Mouse (Mus musculus): Measurements from ENCODE around the gene Robo2. TPM values are rescaled to one million over a fixed set of nuclear protein-coding genes. Genes with fewer than 3 reads are reported as not detected.

The Robo2 gene
- polyA plus RNA-seq, 2 experiments: 2.5 to 3.4 TPM

GRCm38 (mm10) chr16:74448025-74448424, 36.4 kb upstream of the Robo2 start:
- Histone ChIP-seq H3K9ac (replicated peaks) (no peak overlapping the region), H3K4me3 (ENCODE audit: insufficient read depth in 1 of 2, low read depth in 2 of 2, low read length in 2 of 2) (no peak overlapping the region), H3K4me2 (ENCODE audit: low read depth) (no peak overlapping the region), H3K4me1 (replicated peaks; ENCODE audit: control insufficient read depth in 2 of 2, insufficient read depth in 2 of 2, low read length in 1 of 2) (no peaks in the 10 kb centered on the region), H3K36me3 (replicated peaks; ENCODE audit: control insufficient read depth, insufficient read depth, low read depth) (no peaks in the 10 kb centered on the region), H3K9me3 (ENCODE audit: control insufficient read depth, low read length) (no peaks in the 10 kb centered on the region), H3K27ac (no peak overlapping the region), H3K27me3 (ENCODE audit: control insufficient read depth, insufficient read depth, low read length) (no peaks in the 10 kb centered on the region)
- WGBS (ENCODE audit: insufficient replicate concordance): 79% methylated on average over 4 of the region's 4 CpGs
- DNase-seq (ENCODE audit: low read depth in 3 of 3, low spot score in 3 of 3): no peak
- no peak for TF ChIP-seq EP300 (IDR thresholded peaks at IDR 0.05; ENCODE audit: low read depth)
- no peak for TF ChIP-seq CTCF (IDR thresholded peaks at IDR 0.05; ENCODE audit: low read depth)
- no peak for ATAC-seq (ENCODE audit: insufficient read depth)

- Histone ChIP-seq H3K4me1 (replicated peaks; ENCODE audit: control insufficient read depth in 2 of 2, insufficient read depth in 2 of 2, low read length in 1 of 2) (no peaks in the 10 kb centered on the region), H3K36me3 (replicated peaks; ENCODE audit: control insufficient read depth, insufficient read depth, low read depth) (no peaks in the 10 kb centered on the region), H3K9ac (replicated peaks) (no peak overlapping the region), H3K9me3 (ENCODE audit: control insufficient read depth, low read length) (no peaks in the 10 kb centered on the region), H3K27me3 (ENCODE audit: control insufficient read depth, insufficient read depth, low read length) (no peaks in the 10 kb centered on the region), H3K27ac (no peak overlapping the region), H3K4me2 (ENCODE audit: low read depth) (no peak overlapping the region), H3K4me3 (ENCODE audit: insufficient read depth in 1 of 2, low read depth in 2 of 2, low read length in 2 of 2) (no peak overlapping the region)
- ATAC-seq (ENCODE audit: insufficient read depth) (no peak), DNase-seq (ENCODE audit: low read depth in 3 of 3, low spot score in 3 of 3) (no peak)
- whole genome bisulfite sequencing (ENCODE audit: insufficient replicate concordance): 39% methylated on average over 2 of the region's 2 CpGs
- no peak for TF ChIP-seq EP300 (IDR thresholded peaks at IDR 0.05; ENCODE audit: low read depth)
- TF ChIP-seq CTCF (IDR thresholded peaks at IDR 0.05; ENCODE audit: low read depth): no peak
Observed at GRCm38 (mm10) chr16:74427071-74427470, 15.4 kb upstream of the Robo2 start.

- 61% methylated on average over 2 of the region's 2 CpGs for WGBS (ENCODE audit: insufficient replicate concordance)
- Histone ChIP-seq H3K9me3 (ENCODE audit: control insufficient read depth, low read length) (no peaks in the 10 kb centered on the region), H3K9ac (replicated peaks) (no peak overlapping the region), H3K27ac (no peak overlapping the region), H3K4me2 (ENCODE audit: low read depth) (no peak overlapping the region), H3K27me3 (ENCODE audit: control insufficient read depth, insufficient read depth, low read length) (no peaks in the 10 kb centered on the region), H3K4me3 (ENCODE audit: insufficient read depth in 1 of 2, low read depth in 2 of 2, low read length in 2 of 2) (no peak overlapping the region), H3K4me1 (replicated peaks; ENCODE audit: control insufficient read depth in 2 of 2, insufficient read depth in 2 of 2, low read length in 1 of 2) (no peaks in the 10 kb centered on the region), H3K36me3 (replicated peaks; ENCODE audit: control insufficient read depth, insufficient read depth, low read depth) (no peaks in the 10 kb centered on the region)
- ATAC-seq (ENCODE audit: insufficient read depth): no peak
- TF ChIP-seq EP300 (IDR thresholded peaks at IDR 0.05; ENCODE audit: low read depth): no peak
- no peak for TF ChIP-seq CTCF (IDR thresholded peaks at IDR 0.05; ENCODE audit: low read depth)
- DNase-seq (ENCODE audit: low read depth in 3 of 3, low spot score in 3 of 3): no peak
Observed at GRCm38 (mm10) chr16:74420324-74420723, 8.7 kb upstream of the Robo2 start.

GRCm38 (mm10) chr16:74412471-74413291, 1.1 kb upstream of the Robo2 start:
- Histone ChIP-seq H3K9me3 (ENCODE audit: control insufficient read depth, low read length) (no peaks in the 10 kb centered on the region), H3K4me2 (ENCODE audit: low read depth) (peak overlapping the region; percentile 38), H3K27me3 (ENCODE audit: control insufficient read depth, insufficient read depth, low read length) (peaks cover 19% of the 10 kb centered on the region), H3K27ac (no peak overlapping the region), H3K36me3 (replicated peaks; ENCODE audit: control insufficient read depth, insufficient read depth, low read depth) (no peaks in the 10 kb centered on the region), H3K4me3 (ENCODE audit: insufficient read depth in 1 of 2, low read depth in 2 of 2, low read length in 2 of 2) (peak overlapping the region in 1 of 2 experiments; percentile 37; a peak in 1 of 4 replicates), H3K9ac (replicated peaks) (no peak overlapping the region), H3K4me1 (replicated peaks; ENCODE audit: control insufficient read depth in 2 of 2, insufficient read depth in 2 of 2, low read length in 1 of 2) (no peaks in the 10 kb centered on the region)
- TF ChIP-seq CTCF (IDR thresholded peaks at IDR 0.05; ENCODE audit: low read depth) (peak; percentile 20; the same call in 1 of the 2 replicates), EP300 (IDR thresholded peaks at IDR 0.05; ENCODE audit: low read depth) (no peak)
- no peak for DNase-seq (ENCODE audit: low read depth in 3 of 3, low spot score in 3 of 3)
- under 1% methylated on average over 20 of the region's 20 CpGs for WGBS (ENCODE audit: insufficient replicate concordance)
- no peak for ATAC-seq (ENCODE audit: insufficient read depth)

- Histone ChIP-seq H3K4me3 (ENCODE audit: insufficient read depth in 1 of 2, low read depth in 2 of 2, low read length in 2 of 2) (peak overlapping the region; percentile 28 to 37), H3K9me3 (ENCODE audit: control insufficient read depth, low read length) (no peaks in the 10 kb centered on the region), H3K4me1 (replicated peaks; ENCODE audit: control insufficient read depth in 2 of 2, insufficient read depth in 2 of 2, low read length in 1 of 2) (no peaks in the 10 kb centered on the region), H3K9ac (replicated peaks) (no peak overlapping the region), H3K4me2 (ENCODE audit: low read depth) (peak overlapping the region; percentile 36), H3K27me3 (ENCODE audit: control insufficient read depth, insufficient read depth, low read length) (peaks cover 19% of the 10 kb centered on the region), H3K27ac (no peak overlapping the region), H3K36me3 (replicated peaks; ENCODE audit: control insufficient read depth, insufficient read depth, low read depth) (no peaks in the 10 kb centered on the region)
- no peak for DNase-seq (ENCODE audit: low read depth in 3 of 3, low spot score in 3 of 3)
- no peak for ATAC-seq (ENCODE audit: insufficient read depth)
- WGBS (ENCODE audit: insufficient replicate concordance): 0% methylated on average over 16 of the region's 16 CpGs
- TF ChIP-seq EP300 (IDR thresholded peaks at IDR 0.05; ENCODE audit: low read depth): no peak
Observed at GRCm38 (mm10) chr16:74411021-74411420, 604 bp downstream of the Robo2 start.

Data from liver, embryonic 14.5 days (tissue).